Mouse (Mus musculus): Measurements from ENCODE around the gene Zfand2a. TPM values are rescaled to one million over a fixed set of nuclear protein-coding genes. Genes with fewer than 3 reads are reported as not detected.

Gene Zfand2a
- polyA plus RNA-seq, 1 experiment from 2014 or later = 10.8 TPM

Other genes with a start within 250 kb of the Zfand2a start
- 136 and 156 TPM in 2 replicates for gene Get4, start 232.2 kb downstream of the Zfand2a start, polyA plus RNA-seq (2014; fragmentation: Nextera tagmentation; extraction: Ambion mirVana)
- 5.1 and 5.7 TPM in 2 replicates for gene Adap1, start 158.9 kb downstream of the Zfand2a start, polyA plus RNA-seq (2014; fragmentation: Nextera tagmentation; extraction: Ambion mirVana)
- 106 and 107 TPM in 2 replicates for gene Cox19, start 133.1 kb downstream of the Zfand2a start, polyA plus RNA-seq (2014; fragmentation: Nextera tagmentation; extraction: Ambion mirVana)
- gene Cyp2w1, start 131.9 kb downstream of the Zfand2a start, polyA plus RNA-seq (2014; fragmentation: Nextera tagmentation; extraction: Ambion mirVana) = 11.5 and 11.8 TPM in 2 replicates
- gene Gpr146, start 106.9 kb downstream of the Zfand2a start, polyA plus RNA-seq (2014; fragmentation: Nextera tagmentation; extraction: Ambion mirVana) = 2.0 and 2.8 TPM in 2 replicates
- 5.2 and 5.5 TPM in 2 replicates for gene C130050O18Rik, start 79.3 kb downstream of the Zfand2a start, polyA plus RNA-seq (2014; fragmentation: Nextera tagmentation; extraction: Ambion mirVana)
- gene Gper1, start 61.4 kb downstream of the Zfand2a start, polyA plus RNA-seq (2014; fragmentation: Nextera tagmentation; extraction: Ambion mirVana) = 5.1 and 6.7 TPM in 2 replicates
- gene 3110082I17Rik, start 24.0 kb downstream of the Zfand2a start, polyA plus RNA-seq (2014; fragmentation: Nextera tagmentation; extraction: Ambion mirVana) = 24.7 and 30.9 TPM in 2 replicates
- 2.5 and 2.9 TPM in 2 replicates for gene Uncx, start 58.9 kb upstream of the Zfand2a start, polyA plus RNA-seq (2014; fragmentation: Nextera tagmentation; extraction: Ambion mirVana)

Data from embryonic facial prominence, embryonic 14.5 days (tissue).